Mouse (Mus musculus): ENCODE measurements around the gene Tent4b. TPM values are rescaled to one million over a fixed set of nuclear protein-coding genes. Genes with fewer than 3 reads are reported as not detected.

Gene Tent4b
- total RNA-seq, 2 experiments from 2014 or later = 33.8 to 37.0 TPM

- intact Hi-C loops (cut with DNase I) = loop anchor here (5.0 to 10.0 kb wide), 2 partner anchors 88 to 486 kb away; no protein-coding TSS in a partner anchor
- DNase-seq (ENCODE audit: extremely low spot score in 1 of 2, low spot score in 2 of 2) = no peak
Observed at GRCm38 (mm10) chr8:88269107-88269875, 70.3 kb downstream of the Tent4b start.

DNA sequence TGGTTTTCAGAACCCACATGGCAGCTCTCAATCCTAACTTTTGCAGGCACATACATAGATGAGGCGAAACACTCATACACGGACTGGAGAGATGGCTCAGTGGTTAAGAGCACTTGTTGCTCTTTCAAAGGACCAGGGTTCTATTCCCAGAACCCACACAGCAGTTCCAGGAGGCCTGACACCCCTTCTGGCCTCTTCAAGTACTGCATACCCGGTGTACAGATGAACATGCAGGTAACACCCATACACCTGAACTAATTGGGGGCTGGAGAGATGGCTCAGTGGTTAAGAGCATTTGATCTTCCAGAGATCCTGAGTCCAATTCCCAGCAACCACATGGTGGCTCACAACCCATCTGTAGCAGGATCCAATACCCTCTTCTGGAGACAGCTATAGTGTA lies 71.1 kb downstream of the Tent4b start:
- no peak for DNase-seq (ENCODE audit: extremely low spot score in 1 of 2, low spot score in 2 of 2)
- intact Hi-C loops (cut with DNase I) = loop anchor here (5.0 kb wide), 1 partner anchor 352 kb away; no protein-coding TSS in a partner anchor

- intact Hi-C loops (cut with DNase I) = loop anchor here (5.0 kb wide), 1 partner anchor 350 kb away; no protein-coding TSS in a partner anchor
- peak in 1 of 2 experiments; percentile 63 for DNase-seq (ENCODE audit: extremely low spot score in 1 of 2, low spot score in 2 of 2)
Observed at GRCm38 (mm10) chr8:88272231-88273050, 73.4 kb downstream of the Tent4b start, which contains the start of gene Adcy7. Gene Adcy7, plus strand, starts transcription at chr8:88272403.

GRCm38 (mm10) chr8:88273051-88273430 lies 74.0 kb downstream of the Tent4b start:
- intact Hi-C loops (cut with DNase I) = loop anchor here (5.0 kb wide), 1 partner anchor 349 kb away; no protein-coding TSS in a partner anchor
- no peak for DNase-seq (ENCODE audit: extremely low spot score in 1 of 2, low spot score in 2 of 2)

DNA sequence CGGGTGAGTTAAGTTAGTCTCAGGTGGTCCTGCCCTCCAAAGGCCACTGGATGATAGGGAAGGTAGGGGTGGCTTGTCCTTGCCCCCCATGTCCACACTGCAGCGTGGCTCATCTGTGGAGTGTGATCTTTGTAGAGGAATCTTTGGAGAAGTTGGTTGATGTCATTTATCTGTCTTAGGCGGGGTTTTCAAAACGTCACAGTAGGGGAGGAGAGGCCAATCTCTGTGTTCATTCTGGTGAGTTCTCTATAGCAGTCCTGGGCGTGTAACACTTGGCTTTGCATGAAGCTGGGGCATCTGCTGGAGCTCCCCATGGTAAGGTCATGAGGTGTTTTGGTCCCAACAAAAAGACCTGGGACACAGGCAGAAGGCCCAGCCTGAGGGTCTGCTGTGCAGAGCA lies 75.1 kb downstream of the Tent4b start:
- intact Hi-C loops (cut with DNase I) = loop anchor here (5.0 kb wide), 1 partner anchor 348 kb away; no protein-coding TSS in a partner anchor
- no peak for DNase-seq (ENCODE audit: extremely low spot score in 1 of 2, low spot score in 2 of 2)

DNA sequence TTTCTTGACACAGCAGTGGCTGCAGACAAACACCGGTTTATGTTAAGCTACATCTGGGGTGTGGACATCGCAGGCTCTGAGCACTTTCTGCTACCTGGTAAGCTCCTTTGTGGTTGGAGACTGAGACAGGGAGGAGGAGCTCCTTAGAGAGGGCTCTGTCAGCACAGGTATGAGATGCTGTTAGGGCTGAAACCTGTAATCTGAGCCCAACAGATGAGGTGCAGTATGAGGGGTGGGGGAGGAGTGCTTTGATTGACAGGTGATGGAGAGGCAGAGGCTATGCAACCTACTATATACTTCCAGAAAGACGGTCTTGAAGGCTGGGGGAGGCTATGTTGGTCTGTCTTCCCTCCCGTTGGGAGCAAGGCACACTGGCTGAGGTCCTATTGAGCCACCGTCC lies 80.2 kb downstream of the Tent4b start:
- no peak for DNase-seq (ENCODE audit: extremely low spot score in 1 of 2, low spot score in 2 of 2)
- intact Hi-C loops (cut with DNase I) = no loop called here

- DNase-seq (ENCODE audit: extremely low spot score in 1 of 2, low spot score in 2 of 2) = no peak
- intact Hi-C loops (cut with DNase I) = no loop called here
Observed at GRCm38 (mm10) chr8:88279670-88280069, 80.7 kb downstream of the Tent4b start.

DNA sequence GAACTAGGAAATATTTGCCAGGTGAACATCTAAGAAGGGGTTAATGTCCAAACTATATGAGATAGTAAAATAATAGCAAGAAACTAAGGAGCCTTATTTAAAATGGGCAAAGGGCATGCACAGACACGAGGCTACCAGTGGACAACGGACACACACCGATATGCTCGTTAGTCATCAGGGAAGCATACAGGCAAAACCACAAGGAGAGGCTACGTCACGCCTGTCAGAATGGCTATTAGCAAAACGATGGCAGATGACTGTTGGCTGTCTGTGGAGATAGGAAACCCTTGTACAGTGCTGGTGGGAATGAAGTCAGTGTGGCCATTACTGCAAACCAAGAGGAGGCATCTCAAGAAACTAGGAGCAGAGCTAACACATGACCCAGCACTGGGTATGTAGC lies 81.9 kb downstream of the Tent4b start:
- intact Hi-C loops (cut with DNase I) = no loop called here
- no peak for DNase-seq (ENCODE audit: extremely low spot score in 1 of 2, low spot score in 2 of 2)

GRCm38 (mm10) chr8:88282684-88283083 lies 83.7 kb downstream of the Tent4b start:
- DNase-seq (ENCODE audit: extremely low spot score in 1 of 2, low spot score in 2 of 2) = peak in 1 of 2 experiments; percentile 39
- intact Hi-C loops (cut with DNase I) = no loop called here

DNA sequence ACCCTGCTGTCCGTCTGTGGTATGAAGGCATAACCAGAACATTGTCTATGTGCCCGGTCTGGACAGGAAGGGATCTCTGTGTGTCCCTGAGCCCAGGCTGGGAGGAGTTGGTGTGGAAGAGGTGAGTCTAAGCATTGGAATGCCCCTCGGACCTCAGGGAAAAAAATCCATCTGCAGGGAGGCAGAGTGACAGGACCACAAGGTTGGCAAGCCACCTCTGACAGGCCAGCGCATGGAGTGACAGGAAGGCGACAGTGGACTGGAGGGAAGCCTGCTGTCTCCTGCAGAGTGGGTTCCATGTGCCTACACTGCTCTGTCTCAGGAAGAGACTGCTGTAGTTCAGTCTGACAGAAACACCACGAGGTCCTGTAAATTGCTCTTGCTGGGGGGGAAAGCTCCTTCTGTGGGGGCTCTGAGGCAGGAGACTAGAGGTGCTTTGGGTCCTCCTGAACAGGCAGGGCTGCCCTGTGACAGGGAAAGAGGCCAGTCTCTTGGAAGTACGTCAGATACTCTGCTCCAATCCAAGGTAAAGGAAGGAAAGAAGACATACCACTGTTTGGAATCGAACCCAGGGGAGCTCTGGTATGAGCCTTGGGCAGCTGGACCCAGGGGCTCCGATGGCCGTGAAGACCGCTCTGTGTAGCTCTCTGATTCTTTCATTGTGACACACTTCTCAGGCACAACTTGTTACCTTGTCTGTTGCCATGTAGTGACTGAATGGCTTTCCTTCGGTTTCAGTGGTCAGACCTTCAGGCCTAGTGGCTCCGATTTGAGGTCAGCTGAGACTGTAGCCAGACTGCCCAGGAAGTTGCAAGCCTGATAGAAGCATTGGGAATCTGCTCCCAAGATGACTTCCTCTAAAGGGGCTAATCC lies 84.5 kb downstream of the Tent4b start:
- DNase-seq (ENCODE audit: extremely low spot score in 1 of 2, low spot score in 2 of 2) = no peak
- intact Hi-C loops (cut with DNase I) = no loop called here

- intact Hi-C loops (cut with DNase I) = no loop called here
- DNase-seq (ENCODE audit: extremely low spot score in 1 of 2, low spot score in 2 of 2) = peak in 1 of 2 experiments; percentile 24
Observed at GRCm38 (mm10) chr8:88284738-88285137, 85.7 kb downstream of the Tent4b start.

DNA sequence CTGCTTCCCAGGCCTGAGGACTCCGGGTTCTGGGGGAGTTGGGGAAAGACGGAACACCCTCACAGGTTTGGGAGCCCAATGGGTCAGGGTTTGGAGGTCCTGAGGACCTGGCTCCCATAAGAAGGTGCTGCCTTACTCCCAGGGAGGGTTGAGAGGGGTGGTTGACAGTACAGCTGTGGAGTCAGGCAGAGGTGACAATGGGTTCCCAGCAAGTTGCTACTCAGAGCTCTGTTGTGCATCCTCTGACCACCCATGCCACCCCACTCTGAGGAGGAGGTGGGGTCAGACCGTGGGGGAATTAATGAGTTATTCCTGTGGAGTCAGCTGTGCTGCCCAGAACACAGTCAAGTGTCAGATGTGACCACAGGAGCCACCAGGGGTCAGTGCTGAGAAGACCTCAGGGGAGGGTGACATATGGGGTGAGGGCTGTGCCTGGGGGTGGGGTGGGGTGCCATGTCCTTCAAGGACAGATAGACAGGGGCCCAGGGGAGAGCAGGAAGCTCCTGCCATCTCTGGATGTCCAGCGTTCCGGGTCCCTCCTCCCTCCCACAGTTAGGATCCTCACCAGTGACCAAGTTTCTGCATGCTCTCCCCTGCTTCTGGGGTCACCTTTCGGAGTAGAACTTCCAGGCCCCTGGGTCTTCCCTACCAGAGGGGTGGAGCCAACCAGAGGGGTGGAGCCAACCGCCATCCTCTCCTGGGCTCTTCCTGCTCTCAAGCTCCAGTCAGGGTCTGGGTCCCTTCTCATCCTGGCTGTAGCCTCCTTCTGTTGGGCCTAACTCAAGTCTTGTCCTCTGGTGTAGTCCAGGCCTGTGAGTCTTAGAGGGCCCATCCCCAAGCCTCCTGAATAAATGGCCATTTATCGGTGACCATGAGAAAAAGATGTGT lies 86.7 kb downstream of the Tent4b start:
- DNase-seq (ENCODE audit: extremely low spot score in 1 of 2, low spot score in 2 of 2) = peak in 1 of 2 experiments; percentile 47
- intact Hi-C loops (cut with DNase I) = no loop called here

DNA sequence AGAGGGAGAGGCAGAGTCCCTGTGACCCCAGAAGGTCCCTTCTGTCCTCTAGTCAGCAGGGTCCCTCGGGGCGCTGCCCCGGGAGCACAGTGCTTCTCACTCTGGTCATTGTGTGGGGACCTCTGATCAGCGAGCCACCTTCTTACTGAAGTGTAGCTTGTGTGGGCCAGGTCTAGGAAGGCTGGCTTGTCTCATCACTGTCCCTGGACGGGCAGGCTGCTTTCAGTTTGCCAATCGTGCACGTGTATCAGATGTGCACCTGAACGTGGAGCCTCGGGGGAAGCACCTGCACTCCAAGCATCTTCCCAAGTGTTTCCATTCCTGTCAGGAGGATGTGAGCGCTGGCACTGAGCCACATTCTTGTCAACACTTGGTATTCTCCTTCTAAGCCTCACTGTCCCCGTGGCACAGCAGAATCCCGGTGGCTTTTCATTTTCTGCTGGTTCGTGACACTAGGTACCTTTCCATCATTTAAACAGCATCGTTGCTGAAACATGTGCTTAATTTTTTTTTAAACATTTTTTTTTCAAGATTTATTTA lies 87.5 kb downstream of the Tent4b start:
- intact Hi-C loops (cut with DNase I) = no loop called here

GRCm38 (mm10) chr8:88288622-88289242 lies 89.7 kb downstream of the Tent4b start:
- intact Hi-C loops (cut with DNase I) = no loop called here
- no peak for DNase-seq (ENCODE audit: extremely low spot score in 1 of 2, low spot score in 2 of 2)

More for the DNA sequence above, 87.5 kb downstream of the Tent4b start:
- peak in 1 of 2 experiments; percentile 48 for DNase-seq (ENCODE audit: extremely low spot score in 1 of 2, low spot score in 2 of 2)

- no peak for DNase-seq (ENCODE audit: extremely low spot score in 1 of 2, low spot score in 2 of 2)
- intact Hi-C loops (cut with DNase I) = no loop called here
Observed at GRCm38 (mm10) chr8:88289901-88290300, 90.9 kb downstream of the Tent4b start.

GRCm38 (mm10) chr8:88290326-88291304 lies 91.6 kb downstream of the Tent4b start:
- intact Hi-C loops (cut with DNase I) = no loop called here
- DNase-seq (ENCODE audit: extremely low spot score in 1 of 2, low spot score in 2 of 2) = no peak
